Mouse (Mus musculus) testis, adult 2 months (tissue): ENCODE results near the gene Mks1.

Source experiments
- CTCF ChIP-seq: fragments of 200-500 bp; IDR thresholded peaks from 2 replicates; pipeline ENCODE4 v1.5.1; 2012; ENCODE audit warnings: low read depth, mild to moderate bottlenecking, inconsistent platforms, low read length, moderate library complexity; ENCODE audit not compliant: control insufficient read depth, insufficient read depth, insufficient replicate concordance
- POLR2A ChIP-seq: fragments of 200-500 bp; IDR thresholded peaks from 2 replicates; pipeline ENCODE4 v1.6.1; 2012; ENCODE audit warnings: low read depth, mild to moderate bottlenecking, inconsistent platforms, low read length, moderate library complexity; ENCODE audit not compliant: control insufficient read depth

DNA sequence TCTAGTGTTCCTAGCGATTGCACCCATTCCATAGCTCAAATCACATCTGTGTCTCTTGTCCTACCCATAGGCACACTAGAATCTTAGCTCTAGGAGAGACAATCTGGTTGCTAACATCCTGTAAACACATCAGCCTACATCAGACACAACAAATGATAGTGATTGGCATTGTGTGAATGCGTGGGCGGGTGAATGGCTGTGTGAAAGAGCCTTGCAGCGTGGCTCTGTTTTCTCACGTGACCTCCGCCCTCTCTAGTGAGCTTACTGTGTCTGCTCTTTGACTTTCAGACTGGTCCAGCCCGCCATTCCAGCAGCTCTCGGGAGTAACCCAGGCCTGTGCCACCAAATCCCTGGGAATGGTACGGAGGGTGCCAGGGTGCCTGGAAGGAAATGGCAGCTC, 7.4 kb downstream of the Mks1 start:
- TF ChIP-seq CTCF (no peak), POLR2A (no peak)
